Mouse (Mus musculus): ENCODE results near the gene Sars.

The Sars gene

DNA sequence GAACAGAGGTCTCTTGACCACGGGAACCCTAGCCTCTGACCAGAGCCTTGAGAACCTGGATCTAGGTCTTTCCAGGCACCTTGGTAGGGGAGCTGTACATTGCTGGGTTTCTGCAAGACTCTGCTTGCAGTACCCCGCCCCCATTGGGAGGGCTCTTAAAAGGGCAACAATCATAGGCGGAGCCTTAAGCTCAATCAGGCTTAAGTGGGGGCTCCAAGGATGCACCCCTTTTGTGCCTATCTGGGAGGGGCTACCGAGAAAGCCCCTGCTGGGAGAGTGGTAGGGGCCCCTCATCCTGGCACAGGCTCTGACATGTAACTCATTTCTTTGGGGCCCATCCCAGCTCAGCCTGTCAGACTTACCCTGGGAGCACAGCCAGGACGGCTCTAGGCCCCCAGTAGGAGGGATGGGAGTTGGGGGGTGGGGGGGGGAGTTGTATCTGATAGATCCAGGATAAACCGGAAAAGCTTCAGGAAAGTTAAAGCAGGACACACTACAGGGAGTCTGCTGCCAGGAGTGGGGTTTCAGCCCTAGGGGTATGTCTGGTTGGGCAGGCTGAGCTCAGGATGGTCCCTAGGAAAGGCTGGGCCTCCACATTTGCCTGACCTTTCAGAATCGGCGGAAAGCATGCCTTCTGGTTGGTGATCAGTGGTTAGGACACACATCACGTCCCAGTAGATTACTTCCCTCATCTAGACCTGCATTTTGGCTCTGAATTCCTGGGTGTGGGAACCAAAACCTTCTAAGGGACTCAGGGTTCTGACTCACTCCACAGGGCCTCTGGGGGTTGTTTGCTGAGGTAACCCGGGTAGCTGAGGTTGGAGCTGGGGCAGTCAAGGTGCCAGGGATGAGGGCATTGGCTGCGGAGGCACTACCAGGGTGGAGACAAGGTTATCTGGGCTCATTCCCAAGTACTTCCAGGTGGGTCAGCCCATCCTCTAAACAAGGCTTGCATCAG, 20.9 kb downstream of the Sars start:
- peak; percentile 47 to 70 for DNase-seq

GRCm38 (mm10) chr3:108423006-108423405, 22.0 kb downstream of the Sars start:
- no peak for DNase-seq

- DNase-seq: peak; percentile 72 to 76
Measured at GRCm38 (mm10) chr3:108415831-108416223, 29.2 kb downstream of the Sars start.

DNA sequence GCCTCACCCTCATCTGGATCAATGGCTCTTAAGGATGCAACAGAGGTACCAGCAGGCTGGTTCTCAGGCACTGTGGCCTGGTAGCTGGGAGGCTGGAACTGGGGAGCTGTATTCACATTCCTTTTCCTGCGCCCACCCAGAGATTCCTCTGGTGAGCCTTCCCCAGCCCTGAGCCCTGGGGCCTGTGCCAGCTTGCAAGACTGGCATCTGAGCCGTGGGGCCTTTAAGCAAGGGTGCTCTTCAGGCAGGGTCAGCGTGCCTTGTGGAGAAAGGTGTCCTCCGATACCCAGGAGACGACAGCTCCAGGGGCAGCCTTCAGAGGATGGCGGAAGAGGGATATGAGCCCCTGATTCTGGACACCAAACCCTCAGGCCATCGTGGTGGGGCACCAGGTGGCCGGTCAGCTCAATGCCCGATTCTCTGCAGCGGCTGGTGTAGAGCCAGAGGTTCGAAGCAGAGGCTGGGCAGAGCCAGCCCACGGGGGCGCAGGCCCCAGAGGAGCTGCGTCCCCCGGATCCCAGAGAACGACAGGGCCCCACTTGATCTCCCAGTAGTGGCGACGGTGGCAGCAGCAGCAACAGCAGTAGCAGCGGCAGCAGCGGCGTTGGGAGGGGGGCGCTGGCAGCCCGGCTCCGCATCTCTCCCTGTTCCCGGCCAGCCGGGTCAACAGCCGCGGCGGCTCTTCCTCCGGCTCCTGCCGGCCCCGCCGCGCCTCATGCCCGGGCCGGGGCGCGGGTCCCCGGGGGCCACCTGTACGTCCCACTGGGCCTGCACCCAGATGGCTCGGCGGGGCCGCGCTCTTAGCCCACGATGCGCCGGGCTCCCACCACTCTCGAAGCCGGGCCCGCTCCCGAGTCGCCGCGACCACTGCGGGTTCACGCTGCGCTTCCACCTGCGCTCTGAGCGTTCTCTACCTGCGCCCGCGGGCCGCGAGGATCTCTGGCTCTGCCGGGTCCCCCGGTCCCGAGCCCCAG, 29.9 kb downstream of the Sars start, which contains the start of gene Celsr2:
Celsr2 (minus strand) TSS at position 696 of the 974 bp plus-strand sequence.
- DNase-seq: peak in 1 of 2 experiments; percentile 36

DNA sequence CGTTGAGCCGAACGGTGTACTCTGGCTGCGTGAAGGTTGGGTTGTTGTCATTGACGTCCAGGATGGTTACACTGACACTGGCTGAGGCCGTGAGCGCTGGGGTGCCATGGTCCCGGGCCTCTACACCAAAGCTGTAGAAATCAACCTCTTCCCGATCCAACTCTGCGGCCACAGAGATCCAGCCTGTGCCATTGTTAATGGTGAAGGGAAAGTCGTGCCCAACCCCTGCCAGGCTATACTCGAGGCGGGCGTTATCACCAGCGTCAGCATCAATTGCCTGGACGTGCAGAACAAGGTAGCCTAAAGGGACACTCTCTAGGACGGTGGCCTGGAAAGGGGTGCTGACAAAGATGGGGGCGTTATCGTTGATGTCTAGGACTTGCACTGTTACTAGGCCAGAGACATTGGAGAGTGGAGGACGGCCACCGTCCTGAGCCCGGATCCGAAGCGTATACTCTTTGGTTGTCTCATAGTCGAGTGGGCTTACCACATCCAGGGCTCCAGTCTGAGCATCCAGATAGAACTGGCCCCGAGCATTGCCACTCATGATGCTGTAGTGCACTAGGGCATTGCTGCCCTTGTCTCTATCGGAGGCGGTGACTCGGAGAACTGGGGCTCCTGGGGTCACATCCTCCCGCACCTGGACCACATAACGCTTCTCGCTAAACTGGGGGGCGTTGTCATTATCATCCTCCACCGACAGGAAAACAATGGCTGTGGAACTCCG, 31.2 kb downstream of the Sars start:
- DNase-seq: no peak

DNA sequence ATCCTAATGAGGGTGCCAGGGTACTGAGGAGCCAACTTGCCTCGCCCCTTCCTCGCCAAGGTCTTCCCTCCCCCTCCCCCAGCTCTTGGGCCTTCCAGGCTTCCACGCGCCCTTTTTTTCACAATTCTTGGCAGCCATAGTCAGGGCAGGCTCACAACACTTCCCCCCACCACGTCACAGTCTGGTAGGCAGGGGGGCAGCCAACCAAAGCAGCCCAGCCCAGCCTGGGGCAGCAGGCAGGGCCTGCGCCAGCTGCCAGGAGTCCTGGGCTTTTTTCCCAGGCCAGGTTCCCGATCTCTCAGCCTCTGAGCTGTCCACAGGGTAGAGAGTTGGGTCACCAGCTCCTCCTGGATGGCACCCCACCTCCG, 33.3 kb downstream of the Sars start:
- peak; percentile 62 to 79 for DNase-seq

DNA sequence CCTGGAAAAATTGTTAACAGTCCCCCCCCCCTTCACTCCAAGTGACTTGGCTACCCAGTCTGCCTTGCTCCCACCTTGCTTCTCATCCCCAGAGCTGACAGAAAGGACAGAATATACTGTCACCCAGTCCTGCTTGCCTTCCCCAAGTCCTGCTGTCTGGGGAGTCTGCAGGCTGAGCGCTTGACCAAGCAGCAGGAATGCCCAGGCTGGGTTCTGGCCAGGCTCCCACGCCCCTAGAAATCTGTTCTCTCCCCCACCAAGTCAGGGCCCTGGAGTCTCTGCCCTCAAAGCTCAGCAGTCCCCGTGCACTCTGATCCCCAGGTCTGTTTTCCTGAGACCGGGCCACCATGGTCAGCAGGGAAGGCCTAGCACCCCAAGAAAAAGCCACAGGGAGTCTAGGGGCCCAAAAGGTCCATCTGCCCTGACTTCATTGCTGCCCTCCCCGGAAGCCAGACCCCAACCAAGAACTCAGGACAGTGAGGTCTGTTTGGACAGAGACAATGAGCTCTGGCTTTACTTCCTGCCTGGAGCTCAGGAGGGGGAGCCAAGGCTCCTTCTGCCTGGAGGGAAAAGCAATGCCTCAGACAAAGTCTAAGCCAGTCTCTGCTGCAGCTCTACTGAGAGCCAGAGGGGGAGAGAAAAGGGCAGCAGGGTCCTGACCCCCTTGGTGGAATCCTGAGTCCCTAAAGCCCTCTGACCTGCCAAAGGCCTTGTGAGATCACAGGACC, 33.8 kb downstream of the Sars start:
- no peak for DNase-seq

DNA sequence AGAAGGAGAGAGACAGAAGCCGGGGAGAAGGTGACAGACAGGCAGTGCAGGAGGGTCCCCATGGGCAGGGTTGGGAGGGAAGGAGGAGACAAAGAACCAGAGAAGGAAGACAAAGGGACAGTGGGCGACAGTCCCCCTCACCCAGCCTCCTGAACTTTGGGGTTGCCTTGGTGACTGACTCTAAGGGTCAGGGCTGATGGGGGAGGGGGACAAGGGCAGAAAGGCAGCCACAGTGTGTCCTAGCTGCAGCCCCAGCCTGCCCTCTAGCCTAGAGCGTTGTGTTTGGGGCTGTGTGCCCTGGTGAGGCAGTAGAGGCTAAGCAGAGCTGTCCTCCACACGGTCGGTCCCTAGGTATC, 34.7 kb downstream of the Sars start:
- DNase-seq: no peak

- no peak for DNase-seq
Measured at GRCm38 (mm10) chr3:108409656-108410358, 35.2 kb downstream of the Sars start.

GRCm38 (mm10) chr3:108408517-108409008, 36.4 kb downstream of the Sars start:
- no peak for DNase-seq

DNA sequence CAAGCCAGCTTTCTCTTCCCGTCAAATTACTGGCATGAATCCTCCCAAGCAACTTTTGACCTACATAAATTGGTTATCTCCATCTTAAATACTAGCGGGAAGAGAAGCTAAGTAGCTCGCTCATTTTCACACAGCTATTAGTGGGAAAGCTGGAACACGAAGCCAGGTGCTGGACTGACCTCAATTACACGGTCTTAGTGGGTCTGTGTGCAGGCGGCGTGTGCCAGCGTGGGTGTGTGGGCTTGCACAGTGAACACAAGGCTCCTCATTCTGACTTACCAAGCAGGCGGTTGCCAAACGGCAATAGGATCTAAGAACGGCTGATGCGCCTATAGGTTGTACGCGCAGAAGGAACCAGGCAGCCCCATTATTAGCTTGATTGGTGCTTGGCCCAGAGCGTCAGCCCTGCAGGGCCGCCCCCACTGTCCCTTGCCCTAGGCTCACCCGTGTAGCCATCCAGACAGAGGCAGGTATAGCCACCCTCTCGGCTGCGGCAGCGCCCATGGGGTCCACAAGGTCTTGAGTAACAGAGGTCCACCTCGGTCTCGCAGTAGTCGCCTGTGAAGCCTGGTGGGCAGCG, 38.6 kb downstream of the Sars start:
- no peak for DNase-seq

DNA sequence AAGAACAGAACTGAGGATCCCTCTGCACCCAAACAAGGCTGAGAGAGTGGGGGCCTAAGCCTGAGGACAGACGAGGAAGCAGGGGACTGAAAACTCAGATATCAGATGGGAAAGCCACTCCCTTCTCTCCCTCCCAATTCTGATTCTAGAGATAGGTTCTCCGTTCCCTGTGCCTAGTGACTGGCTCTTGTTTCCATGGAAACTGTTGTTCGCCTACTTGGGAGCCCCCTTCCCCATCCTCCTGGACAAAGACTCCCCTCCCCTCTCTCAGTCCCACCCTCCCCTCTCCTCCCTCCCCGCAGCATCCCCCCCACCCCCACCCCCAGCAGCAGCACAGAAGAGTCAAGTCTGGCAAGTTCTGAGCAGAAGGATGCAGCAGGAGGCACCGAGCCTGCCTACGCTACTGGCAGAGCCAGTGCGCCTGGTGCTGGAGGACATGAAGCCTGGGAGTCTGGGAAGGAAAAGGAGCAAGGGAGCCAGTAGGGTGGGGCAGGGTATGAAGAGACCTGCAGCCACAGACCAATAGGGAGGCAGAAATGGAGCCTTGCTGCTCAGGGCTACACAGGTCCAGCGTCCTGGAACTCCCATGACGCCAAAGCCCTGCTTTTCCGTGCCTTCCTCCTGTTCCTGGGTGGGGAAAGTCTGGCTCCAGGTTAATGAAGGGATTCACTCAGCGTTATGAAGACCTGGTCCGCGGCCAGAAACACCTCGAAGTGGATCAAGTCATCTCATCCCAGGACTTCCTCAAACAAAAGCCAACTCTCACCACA, 39.3 kb downstream of the Sars start:
- no peak for DNase-seq

GRCm38 (mm10) chr3:108402528-108402920, 42.5 kb downstream of the Sars start:
- no peak for DNase-seq

DNA sequence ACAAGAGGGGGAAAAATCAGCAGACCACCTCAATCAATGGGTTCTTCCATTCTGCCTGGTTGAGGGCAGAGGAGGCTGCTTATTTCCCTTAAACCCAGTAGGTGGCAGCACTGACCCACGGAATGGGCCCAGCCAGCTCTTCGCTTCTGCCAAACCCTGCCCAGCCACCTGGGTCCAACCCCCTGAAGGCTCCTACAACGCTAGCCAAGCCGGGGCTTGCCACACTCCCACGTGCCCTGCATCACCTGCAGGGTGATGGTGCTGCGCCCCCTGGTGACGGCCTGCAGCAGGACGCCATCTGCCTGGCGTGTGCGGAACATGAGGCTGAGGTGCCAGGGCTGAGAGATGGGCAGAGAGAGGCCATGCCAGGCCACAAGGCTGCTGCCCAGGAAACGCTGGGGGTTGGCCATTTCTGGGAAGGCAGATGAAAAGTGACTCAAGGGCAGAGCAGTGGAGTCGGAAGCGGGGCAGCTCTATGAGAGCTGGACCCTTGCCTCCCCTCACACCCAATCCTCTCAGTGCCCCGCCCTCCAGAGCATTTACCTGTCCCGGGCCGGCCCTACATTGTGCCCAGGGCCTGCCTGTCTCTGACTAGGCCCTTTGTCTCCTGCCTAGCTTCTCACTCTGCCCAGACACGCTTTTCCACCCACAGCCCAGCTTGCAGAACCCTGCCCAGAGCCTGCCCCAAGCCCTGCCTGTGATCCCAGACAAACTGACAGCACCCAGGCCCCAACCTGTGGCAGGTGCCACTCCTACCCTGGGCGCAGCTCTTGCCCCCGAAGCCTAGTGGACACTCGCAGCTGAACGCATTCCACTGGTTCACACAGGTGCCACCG, 43.1 kb downstream of the Sars start:
- DNase-seq: peak; percentile 91 to 94

DNA sequence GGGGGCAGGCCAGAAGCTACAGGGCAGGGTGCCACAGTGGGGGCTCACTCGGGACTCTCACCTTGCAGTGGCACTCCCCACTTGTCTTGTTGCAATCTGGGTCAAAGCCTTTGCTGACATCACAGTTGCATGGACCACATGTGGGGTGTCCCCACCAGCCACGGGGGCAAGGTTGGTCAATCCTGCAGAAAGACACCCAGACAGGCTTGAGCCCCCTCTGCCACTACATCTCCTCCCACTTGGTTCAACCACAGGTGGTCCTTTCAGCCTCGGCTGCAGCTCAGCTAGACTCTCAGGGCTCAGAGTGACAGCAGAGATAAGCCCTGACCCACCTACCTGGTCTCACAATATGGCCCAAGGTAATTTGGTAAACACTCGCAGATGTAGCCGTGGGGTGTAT, 44.6 kb downstream of the Sars start:
- no peak for DNase-seq

DNA sequence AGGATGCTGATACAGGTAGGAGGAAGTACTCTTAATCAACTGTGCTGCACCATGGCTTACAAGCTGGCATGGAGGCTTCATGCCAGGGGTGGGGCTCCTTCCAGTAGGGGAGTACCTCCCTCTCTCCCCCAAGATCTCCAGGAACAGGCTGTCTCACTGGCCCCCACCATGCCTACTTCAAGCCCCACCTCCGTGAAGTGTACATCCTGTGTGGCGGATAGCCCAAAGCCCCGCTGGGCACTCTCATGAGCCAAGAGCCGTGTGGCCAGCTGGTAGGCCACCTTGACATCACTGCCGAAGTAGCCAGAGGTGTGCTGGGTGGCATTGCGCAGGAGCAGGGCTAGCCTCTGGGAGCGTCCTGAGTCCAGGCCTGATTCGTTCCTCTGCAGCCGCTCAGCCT, 46.7 kb downstream of the Sars start:
- DNase-seq: no peak

GRCm38 (mm10) chr3:108392793-108393192, 52.2 kb downstream of the Sars start:
- no peak for DNase-seq

DNA sequence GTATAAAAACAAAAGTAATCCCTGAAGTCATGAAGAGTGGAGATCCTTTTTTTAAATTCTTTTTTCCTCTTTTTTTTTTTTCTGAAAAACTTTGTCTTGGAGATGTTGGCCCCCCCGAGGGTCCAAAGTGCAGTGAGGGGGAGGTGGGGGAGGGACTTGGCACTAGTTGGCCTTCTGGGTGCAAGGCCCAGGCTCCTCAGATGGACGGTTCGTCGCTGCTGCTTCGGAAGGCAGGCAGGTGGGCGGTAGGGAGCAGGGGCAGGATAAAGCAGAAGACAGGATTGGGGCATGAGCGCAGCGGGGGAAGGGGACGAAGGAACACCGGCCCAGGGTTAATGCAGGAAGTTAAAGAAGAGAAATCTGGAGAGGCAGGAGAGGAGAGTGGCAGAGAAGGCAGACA, 52.7 kb downstream of the Sars start:
- no peak for DNase-seq

GRCm38 (mm10) chr3:108389111-108389545, 55.9 kb downstream of the Sars start:
- DNase-seq: peak; percentile 92 to 96

Measured in lung, adult 18-20 months (tissue).